ENCODE assay signal across 8 mouse cellular contexts in the genomic region with DNA sequence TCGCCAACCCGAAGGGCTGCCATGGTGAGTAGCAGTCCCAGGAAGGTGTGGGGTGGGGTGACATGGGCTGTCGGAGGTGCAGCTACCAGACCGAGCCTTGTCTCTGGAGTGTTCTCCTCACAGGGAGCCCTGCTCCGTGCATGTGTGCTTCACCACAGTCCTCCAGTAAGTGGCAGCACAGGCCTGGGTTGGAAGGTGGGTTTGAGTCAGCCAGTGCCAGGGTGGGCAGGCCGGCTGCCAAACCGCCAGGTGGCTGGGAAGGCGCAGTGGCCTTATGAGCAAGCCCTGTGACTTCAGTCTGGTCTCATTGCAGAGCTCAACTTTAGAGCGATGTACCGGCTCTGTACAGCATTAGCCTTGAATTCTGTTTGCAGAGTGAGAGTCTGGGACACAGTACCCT. TPM values are rescaled to one million over a fixed set of nuclear protein-coding genes. Genes with fewer than 3 reads are reported as not detected.
DNase-seq lines count a peak whose midpoint lies in the region; ATAC-seq and TF ChIP-seq lines count a peak whose summit lies in the region.

No protein-coding gene starts in this region.

- ATAC-seq in forebrain, embryonic 13.5 days: peak; percentile 95
- peak; percentile 73 for ATAC-seq in heart, embryonic 16.5 days (replicated peaks; ENCODE audit: extremely low read depth, insufficient read depth, low FRiP score)
- ATAC-seq in liver, embryonic 12.5 days: peak; percentile 31; the same call in 1 of the 2 replicates
- ATAC-seq in neural tube, embryonic 12.5 days (ENCODE audit: low FRiP score, low read depth): peak; percentile 77
- peak; percentile 63; the same call in 1 of the 2 replicates for ATAC-seq in stomach, postnatal 0 days (ENCODE audit: low FRiP score, low TSS enrichment)

- 0 out of 2 replicates have a peak overlapping the region, but pooled peaks have one; percentile 35 for H3K9ac ChIP-seq in forebrain, embryonic 13.5 days
- H3K9ac ChIP-seq in heart, embryonic 16.5 days (ENCODE audit: low read length): peak overlapping the region; percentile 52
- no peak overlapping the region for H3K9ac ChIP-seq in liver, embryonic 12.5 days
- H3K9ac ChIP-seq in neural tube, embryonic 12.5 days: no peak overlapping the region
- no peak overlapping the region for H3K9ac ChIP-seq in stomach, postnatal 0 days (ENCODE audit: low read length)

- WGBS in forebrain, embryonic 13.5 days: 24% methylated on average over 10 of the region's 10 CpGs
- 32% methylated on average over 10 of the region's 10 CpGs for WGBS in heart, embryonic 16.5 days
- WGBS in liver, embryonic 12.5 days (ENCODE audit: insufficient replicate concordance): 50% methylated on average over 10 of the region's 10 CpGs
- WGBS in neural tube, embryonic 12.5 days: 46% methylated on average over 10 of the region's 10 CpGs
- 53% methylated on average over 10 of the region's 10 CpGs for WGBS in stomach, postnatal 0 days

- TF ChIP-seq CTCF in brain, embryonic 14.5 days (IDR thresholded peaks at IDR 0.05; ENCODE audit: borderline replicate concordance, extremely low read depth, insufficient read depth, insufficient read length): peak; percentile 81
- peak; percentile 83 for TF ChIP-seq CTCF in stomach, postnatal 0 days (IDR thresholded peaks at IDR 0.05; ENCODE audit: low read depth)

- H3K9me3 ChIP-seq in forebrain, embryonic 13.5 days (replicated peaks): no peaks in the 10 kb centered on the region
- no peaks in the 10 kb centered on the region for H3K9me3 ChIP-seq in heart, embryonic 16.5 days (replicated peaks; ENCODE audit: control insufficient read depth, low read length)
- no peaks in the 10 kb centered on the region for H3K9me3 ChIP-seq in liver, embryonic 12.5 days (replicated peaks)
- H3K9me3 ChIP-seq in neural tube, embryonic 12.5 days: no peaks in the 10 kb centered on the region
- H3K9me3 ChIP-seq in stomach, postnatal 0 days (ENCODE audit: control insufficient read depth, low read length): no peaks in the 10 kb centered on the region

- H3K27ac ChIP-seq in forebrain, embryonic 13.5 days: no peak overlapping the region
- H3K27ac ChIP-seq in heart, embryonic 16.5 days (ENCODE audit: low read length): peak overlapping the region; percentile 64
- H3K27ac ChIP-seq in liver, embryonic 12.5 days: no peak overlapping the region
- no peak overlapping the region for H3K27ac ChIP-seq in neural tube, embryonic 12.5 days
- H3K27ac ChIP-seq in stomach, postnatal 0 days (replicated peaks): no peak overlapping the region

- H3K4me2 ChIP-seq in forebrain, embryonic 13.5 days: 0 out of 2 replicates have a peak overlapping the region, but pooled peaks have one; percentile 24
- H3K4me2 ChIP-seq in heart, embryonic 16.5 days (ENCODE audit: low read depth, low read length): no peak overlapping the region
- H3K4me2 ChIP-seq in liver, embryonic 12.5 days: no peak overlapping the region
- no peak overlapping the region for H3K4me2 ChIP-seq in neural tube, embryonic 12.5 days (replicated peaks)
- H3K4me2 ChIP-seq in stomach, postnatal 0 days (replicated peaks; ENCODE audit: low read depth): no peak overlapping the region

- no peaks in the 10 kb centered on the region for H3K36me3 ChIP-seq in forebrain, embryonic 13.5 days (ENCODE audit: poor library complexity, severe bottlenecking)
- no peaks in the 10 kb centered on the region for H3K36me3 ChIP-seq in heart, embryonic 16.5 days (ENCODE audit: control insufficient read depth, insufficient read depth)
- H3K36me3 ChIP-seq in liver, embryonic 12.5 days: no peaks in the 10 kb centered on the region
- H3K36me3 ChIP-seq in neural tube, embryonic 12.5 days: no peaks in the 10 kb centered on the region
- no peaks in the 10 kb centered on the region; the same call in 1 of the 2 replicates for H3K36me3 ChIP-seq in stomach, postnatal 0 days (ENCODE audit: control insufficient read depth, insufficient read depth, low read length)

- TF ChIP-seq EP300 in stomach, postnatal 0 days (optimal IDR thresholded peaks at IDR 0.05): no peak

- peak; percentile 62 to 68 for DNase-seq in B cell, adult 2 months
- peak; percentile 95 for DNase-seq in brain, embryonic 14.5 days (ENCODE audit: low read depth)
- peak; percentile 83 for DNase-seq in kidney, postnatal 14 days
- DNase-seq in stomach, postnatal 0 days (ENCODE audit: low spot score): peak; percentile 49

- no peaks in the 10 kb centered on the region for H3K27me3 ChIP-seq in forebrain, embryonic 13.5 days
- no peaks in the 10 kb centered on the region for H3K27me3 ChIP-seq in heart, embryonic 16.5 days (ENCODE audit: control insufficient read depth, insufficient read depth, low read length)
- H3K27me3 ChIP-seq in liver, embryonic 12.5 days (replicated peaks): 0 out of 2 replicates have a peak, but pooled peaks cover 5% of the 10 kb centered on the region
- H3K27me3 ChIP-seq in neural tube, embryonic 12.5 days (replicated peaks): no peaks in the 10 kb centered on the region
- no peaks in the 10 kb centered on the region for H3K27me3 ChIP-seq in stomach, postnatal 0 days (ENCODE audit: control insufficient read depth, insufficient read depth, low read length)

- H3K4me1 ChIP-seq in forebrain, embryonic 13.5 days: peaks cover 22% of the 10 kb centered on the region
- peaks cover 51% of the 10 kb centered on the region for H3K4me1 ChIP-seq in heart, embryonic 16.5 days (ENCODE audit: control insufficient read depth, insufficient read depth, low read length)
- no peaks in the 10 kb centered on the region; the same call in 1 of the 2 replicates for H3K4me1 ChIP-seq in liver, embryonic 12.5 days
- H3K4me1 ChIP-seq in neural tube, embryonic 12.5 days: peaks cover 11% of the 10 kb centered on the region; the same call in 1 of the 2 replicates
- H3K4me1 ChIP-seq in stomach, postnatal 0 days (replicated peaks; ENCODE audit: control insufficient read depth, insufficient read depth): no peaks in the 10 kb centered on the region

- H3K4me3 ChIP-seq in forebrain, embryonic 13.5 days: no peak overlapping the region
- no peak overlapping the region for H3K4me3 ChIP-seq in heart, embryonic 16.5 days (ENCODE audit: low read length)
- H3K4me3 ChIP-seq in liver, embryonic 12.5 days: no peak overlapping the region
- no peak overlapping the region for H3K4me3 ChIP-seq in neural tube, embryonic 12.5 days
- no peak overlapping the region for H3K4me3 ChIP-seq in stomach, postnatal 0 days (ENCODE audit: low read depth, low read length)

- no peak for TF ChIP-seq POLR2A in brain, embryonic 14.5 days (IDR thresholded peaks at IDR 0.05; ENCODE audit: borderline replicate concordance, extremely low read depth, insufficient read depth, insufficient read length, poor library complexity, severe bottlenecking)

RNA-seq across cellular contexts. Expression of a gene that starts 39.9 kb away (rescaled TPM):
- 40.8 and 47.3 TPM in 2 replicates for polyA plus RNA-seq in brain, embryonic 14.5 days (2012; rRNA removed)
- 26.7 and 30.0 TPM in 2 replicates for polyA plus RNA-seq in forebrain, embryonic 13.5 days (2015; fragmentation: Nextera tagmentation; extraction: Ambion mirVana)
- 13.6 and 16.6 TPM in 2 replicates for polyA plus RNA-seq in heart, embryonic 16.5 days (2015; fragmentation: Nextera tagmentation; extraction: Ambion mirVana)
- 0.86 and 0.92 TPM in 2 replicates for polyA plus RNA-seq in liver, embryonic 12.5 days (2016; fragmentation: Nextera tagmentation; extraction: Ambion mirVana)
- 16.7 and 18.6 TPM in 2 replicates for polyA plus RNA-seq in neural tube, embryonic 12.5 days (2016; fragmentation: Nextera tagmentation; extraction: Ambion mirVana)
- 1.5 and 1.6 TPM in 2 replicates for polyA plus RNA-seq in stomach, postnatal 0 days (2015; fragmentation: Nextera tagmentation; extraction: Ambion mirVana)

RNA-seq across cellular contexts. Expression of a gene that starts 57.2 kb away (rescaled TPM):
- polyA plus RNA-seq in brain, embryonic 14.5 days (2012; rRNA removed): 7.3 and 9.8 TPM in 2 replicates
- 4.4 and 6.1 TPM in 2 replicates for polyA plus RNA-seq in forebrain, embryonic 13.5 days (2015; fragmentation: Nextera tagmentation; extraction: Ambion mirVana)
- 118 and 147 TPM in 2 replicates for polyA plus RNA-seq in heart, embryonic 16.5 days (2015; fragmentation: Nextera tagmentation; extraction: Ambion mirVana)
- 23.8 and 27.0 TPM in 2 replicates for polyA plus RNA-seq in liver, embryonic 12.5 days (2016; fragmentation: Nextera tagmentation; extraction: Ambion mirVana)
- 8.1 and 8.4 TPM in 2 replicates for polyA plus RNA-seq in neural tube, embryonic 12.5 days (2016; fragmentation: Nextera tagmentation; extraction: Ambion mirVana)
- 20.8 and 27.4 TPM in 2 replicates for polyA plus RNA-seq in stomach, postnatal 0 days (2015; fragmentation: Nextera tagmentation; extraction: Ambion mirVana)

Comparison
In these comparisons a context has a peak if more than half of its experiments do, and no peak if none do; other contexts are left out.
1. ATAC-seq: peak in every context shown above with its lines; median percentile 95 in forebrain, embryonic 13.5 days; 77 in neural tube, embryonic 12.5 days; 73 in heart, embryonic 16.5 days; 63 in stomach, postnatal 0 days; 31 in liver, embryonic 12.5 days.
2. H3K9ac ChIP-seq: peak in forebrain, embryonic 13.5 days (single experiment) and heart, embryonic 16.5 days (single experiment); none in liver, embryonic 12.5 days (single experiment), neural tube, embryonic 12.5 days (single experiment) and stomach, postnatal 0 days (single experiment).
3. Peak in every context shown above with its lines, with median percentiles within 50 percentile points of each other: DNase-seq.